Mouse (Mus musculus): ENCODE measurements around the gene Mettl3. TPM values are rescaled to one million over a fixed set of nuclear protein-coding genes. Genes with fewer than 3 reads are reported as not detected.

Gene Mettl3
- total RNA-seq, 2 experiments from 2014 or later: 16.6 to 17.1 TPM

DNA sequence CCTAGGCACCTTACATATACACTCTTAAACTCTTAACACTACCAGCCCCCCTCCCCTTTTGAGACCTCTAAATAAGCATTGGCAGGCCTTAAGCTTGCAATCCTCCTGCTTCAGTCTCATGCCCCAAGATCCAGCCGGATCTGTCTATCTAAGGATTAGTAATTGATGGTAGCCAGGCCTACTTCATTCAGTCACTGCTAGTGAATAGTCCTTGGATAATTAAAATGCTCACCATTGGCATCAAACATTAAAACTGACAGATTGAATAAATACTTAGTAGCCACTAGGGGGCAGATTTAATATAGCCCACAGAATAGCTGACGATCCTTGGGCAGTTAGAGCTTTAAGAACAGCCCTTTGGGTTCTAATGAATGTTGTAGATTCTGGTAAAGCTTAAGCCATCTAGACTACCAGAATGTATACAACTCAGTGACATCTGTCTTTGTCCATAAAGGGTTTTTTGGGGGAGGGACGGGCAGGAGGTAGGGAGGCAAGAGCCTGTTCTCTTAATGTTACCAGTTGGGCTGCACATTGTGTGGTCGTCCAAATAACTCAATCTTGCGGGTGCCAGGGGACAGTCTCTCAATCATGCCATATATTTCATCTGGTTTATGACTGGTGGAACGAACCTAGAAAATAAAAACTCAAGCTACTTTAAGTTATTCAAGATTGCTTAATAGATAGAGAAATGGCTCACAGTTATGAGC lies 9.2 kb downstream of the Mettl3 start:
- DNase-seq (ENCODE audit: low spot score): no peak

DNA sequence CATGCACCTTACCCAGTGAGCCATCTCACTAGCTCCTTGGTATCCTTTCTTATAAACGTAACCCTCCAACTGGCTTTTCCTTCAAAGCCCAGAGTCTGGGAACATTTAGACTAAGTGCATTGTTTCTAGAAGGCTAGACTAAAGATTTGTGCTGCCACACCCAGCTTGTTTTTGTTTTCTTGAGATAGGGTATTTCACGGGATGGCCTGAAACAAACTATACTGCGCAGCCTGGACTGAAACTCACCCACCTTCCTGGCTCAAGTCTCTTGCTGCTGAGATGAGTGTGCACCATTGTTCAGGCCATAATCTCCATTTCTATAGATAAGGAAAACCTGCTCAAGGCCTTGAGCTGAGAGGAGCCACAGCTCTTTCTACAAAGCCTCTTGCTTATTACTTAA lies 20.7 kb downstream of the Mettl3 start:
- DNase-seq (ENCODE audit: low spot score): no peak

DNA sequence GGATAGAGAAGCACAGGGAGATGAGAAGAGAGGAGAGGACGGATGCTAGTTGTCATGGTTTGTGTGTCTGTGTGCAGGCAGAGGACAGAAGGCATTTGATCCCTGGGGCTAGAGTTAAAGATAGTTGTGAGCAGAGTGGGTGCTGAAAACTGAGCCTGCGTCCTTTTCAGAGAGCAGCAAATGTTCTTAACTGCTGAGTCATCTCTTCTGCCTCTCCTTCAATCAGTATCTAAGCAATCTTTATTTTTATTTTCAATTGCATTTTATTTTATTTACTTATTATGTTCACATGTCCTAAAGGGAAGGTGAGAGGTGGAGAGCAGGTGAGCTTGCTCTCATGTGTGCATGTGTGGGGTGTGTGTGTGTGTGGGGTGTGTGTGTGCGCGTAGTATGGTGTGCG lies 21.3 kb downstream of the Mettl3 start:
- DNase-seq (ENCODE audit: low spot score): peak; percentile 26

DNA sequence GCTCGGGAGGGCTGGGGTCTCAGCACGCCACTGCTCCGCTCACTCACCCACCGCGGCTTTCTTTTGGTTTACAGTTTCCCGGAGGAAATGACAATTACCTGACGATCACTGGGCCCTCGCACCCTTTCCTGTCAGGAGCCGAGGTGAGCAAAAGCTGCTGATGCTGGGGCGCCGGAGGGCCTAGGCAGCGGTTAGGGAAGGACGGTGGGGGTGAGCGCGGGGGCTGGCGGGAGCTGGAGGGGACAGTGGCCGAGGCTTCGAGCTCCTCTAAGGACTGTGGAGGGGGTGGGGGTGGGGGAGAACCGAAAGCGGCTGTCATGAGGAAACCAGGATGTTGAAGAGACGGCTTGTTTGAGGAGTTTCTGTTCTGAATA lies 25.2 kb downstream of the Mettl3 start:
- DNase-seq (ENCODE audit: low spot score): no peak

DNA sequence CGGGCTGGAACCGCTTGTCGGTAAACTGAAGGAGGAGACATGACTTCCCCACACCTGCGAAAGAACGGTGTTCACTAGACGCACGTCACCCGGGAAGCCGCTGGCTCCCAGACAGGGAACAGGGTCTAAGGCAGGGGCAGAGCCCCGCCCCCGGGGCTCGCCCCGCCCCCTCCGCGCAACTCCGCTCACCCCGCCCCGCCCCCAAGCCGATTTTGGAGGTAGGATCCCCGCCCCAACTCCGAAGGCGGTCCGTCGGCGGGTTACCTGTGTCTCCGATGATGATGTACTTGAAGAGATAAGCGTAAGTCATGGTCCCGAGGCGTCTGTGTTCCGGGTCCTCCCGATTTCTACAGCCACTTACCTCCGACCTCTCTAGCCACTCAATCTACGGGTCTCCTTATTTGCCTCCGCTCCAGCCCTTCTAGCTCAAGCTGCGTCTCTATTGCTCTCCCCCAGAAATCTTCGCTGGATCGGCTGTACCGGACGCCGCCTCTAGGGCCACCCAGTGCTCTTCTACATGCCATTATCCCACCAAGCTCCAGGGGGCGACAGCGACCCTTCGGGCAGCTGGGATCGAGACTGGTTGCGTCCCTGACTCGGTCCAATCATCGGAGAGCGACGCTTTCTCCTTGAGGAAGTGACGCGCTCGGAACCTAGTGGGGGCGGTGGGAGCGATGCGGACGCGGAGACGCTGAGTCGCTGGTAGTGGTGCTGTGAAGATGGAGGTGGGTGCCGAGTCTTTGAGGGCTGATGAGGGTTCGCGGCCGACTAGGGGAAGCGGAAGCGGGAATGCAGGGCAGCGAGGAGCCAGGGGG lies 25.8 kb downstream of the Mettl3 start, which contains the start of the genes Tox4 and Rab2b:
Tox4 (plus strand) TSS at position 215 of the 815 bp plus-strand sequence.
Rab2b (minus strand) TSS at position 614 of the 815 bp plus-strand sequence.
- peak; percentile 99 for DNase-seq (ENCODE audit: low spot score)

DNA sequence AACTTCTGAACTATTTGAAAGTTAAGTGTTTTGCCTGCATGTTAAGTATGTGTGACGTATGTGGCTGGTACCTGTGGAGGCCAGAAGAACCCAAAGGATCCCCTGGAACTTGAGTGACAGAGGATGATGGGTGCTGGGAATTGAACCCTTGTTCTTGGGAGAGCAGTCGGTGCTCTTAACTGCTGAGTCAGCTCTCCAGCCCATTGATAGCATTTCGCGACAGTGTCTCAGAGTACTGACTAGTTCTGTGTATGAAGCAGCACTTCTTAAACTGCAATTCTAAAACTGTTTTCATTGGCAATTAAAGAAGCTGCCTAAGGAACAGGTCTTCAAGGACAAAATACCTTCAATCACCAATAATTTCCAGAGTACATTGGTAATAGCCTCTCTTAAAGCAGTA lies 27.7 kb downstream of the Mettl3 start:
- no peak for DNase-seq (ENCODE audit: low spot score)

DNA sequence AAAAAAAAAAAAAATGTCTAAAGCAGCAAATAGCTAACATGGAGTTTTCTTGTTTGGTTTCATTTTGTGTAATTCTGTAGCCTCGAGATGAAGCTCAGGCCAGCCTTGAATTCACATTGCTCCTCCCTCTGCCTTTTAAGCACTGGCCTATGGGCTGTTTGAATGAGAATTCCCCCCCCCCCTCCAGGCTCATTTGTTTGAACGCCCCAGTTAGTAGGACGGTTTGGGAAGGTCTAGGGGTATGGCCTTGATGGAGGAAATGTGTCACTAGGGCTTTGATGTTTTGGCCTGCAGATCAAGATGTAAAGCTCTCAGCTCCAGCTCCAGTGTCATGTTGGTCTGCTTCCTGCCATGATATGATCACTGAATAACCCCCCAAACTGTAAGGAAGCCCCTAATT lies 32.1 kb downstream of the Mettl3 start:
- no peak for DNase-seq (ENCODE audit: low spot score)

DNA sequence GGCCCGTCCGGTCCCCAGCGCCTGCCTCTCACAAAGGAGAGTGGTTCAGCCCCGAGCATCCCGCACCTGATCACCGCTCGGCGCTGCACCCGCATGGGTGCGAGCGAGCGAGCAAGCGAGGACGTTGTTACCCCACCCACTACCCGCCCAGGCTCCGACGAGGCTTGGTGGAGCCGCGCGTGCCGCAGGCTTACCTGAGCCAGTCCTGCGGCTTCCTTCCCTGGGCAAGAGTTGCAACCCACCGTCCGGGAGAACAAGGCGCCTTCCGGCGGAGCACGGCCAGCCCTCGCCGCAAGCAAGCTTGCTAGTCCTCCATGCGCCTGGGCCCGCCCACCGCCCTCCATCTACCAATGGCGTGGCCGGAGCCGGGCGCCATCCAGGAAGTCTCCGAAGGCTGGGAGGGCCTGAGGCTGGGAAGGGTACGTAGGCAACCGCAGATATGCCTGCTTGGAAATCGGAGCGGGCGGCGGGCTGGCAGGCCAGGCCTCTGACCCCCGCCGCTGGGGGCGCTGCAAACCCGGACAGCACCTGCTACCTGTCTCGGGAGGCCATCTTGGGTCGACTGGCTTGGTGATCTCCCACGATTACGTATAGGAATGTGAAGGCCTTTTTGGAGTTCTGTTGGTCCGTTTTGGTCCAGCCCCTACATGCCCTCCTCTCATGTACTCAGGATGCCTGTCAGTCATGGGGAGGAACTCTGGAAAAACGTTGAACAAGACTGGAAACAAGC lies 47.3 kb downstream of the Mettl3 start, which contains the start of gene Chd8:
Chd8 (minus strand) TSS at position 297 of the 730 bp plus-strand sequence.
- DNase-seq (ENCODE audit: low spot score): peak; percentile 98

DNA sequence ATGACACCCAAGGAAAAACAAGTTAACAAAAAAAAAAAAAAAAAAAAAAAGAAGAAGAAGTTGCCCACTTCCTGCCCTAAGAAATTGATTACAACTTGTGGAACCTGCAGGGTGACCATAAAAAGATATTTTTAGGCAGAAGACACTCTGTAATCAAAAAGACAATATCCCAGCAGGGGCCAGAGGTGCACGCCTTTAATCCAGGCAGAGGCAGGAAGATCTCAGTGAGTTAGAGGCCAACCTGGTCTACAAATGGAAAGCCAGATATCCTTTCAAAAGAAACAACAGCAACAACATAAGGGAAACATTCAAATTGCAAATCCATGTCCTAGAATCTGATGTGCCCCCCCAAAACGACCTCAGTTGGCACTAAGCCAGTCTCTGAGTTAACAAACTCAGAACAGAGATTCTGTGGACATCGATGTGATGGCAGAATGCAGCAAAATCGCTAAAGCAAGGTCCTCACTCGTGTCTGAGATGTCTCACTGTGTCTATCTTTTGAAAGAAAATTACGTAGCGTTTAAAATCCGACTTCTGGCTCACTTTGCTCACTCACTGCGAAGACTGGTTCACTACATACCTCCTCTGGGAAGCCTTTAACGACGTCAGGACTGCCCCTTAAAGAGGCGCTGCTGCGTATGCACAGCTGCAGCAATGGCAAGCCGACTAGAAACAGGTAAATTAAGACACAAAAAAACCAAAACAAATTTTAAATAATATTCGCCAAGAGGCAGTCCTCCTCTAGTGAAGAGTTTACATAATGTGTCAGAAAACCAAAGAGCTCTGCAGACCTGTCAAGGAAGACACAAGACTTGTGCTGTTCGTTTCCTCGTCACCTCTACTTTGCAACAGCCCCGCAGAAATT lies 48.4 kb downstream of the Mettl3 start:
- DNase-seq (ENCODE audit: low spot score): no peak

DNA sequence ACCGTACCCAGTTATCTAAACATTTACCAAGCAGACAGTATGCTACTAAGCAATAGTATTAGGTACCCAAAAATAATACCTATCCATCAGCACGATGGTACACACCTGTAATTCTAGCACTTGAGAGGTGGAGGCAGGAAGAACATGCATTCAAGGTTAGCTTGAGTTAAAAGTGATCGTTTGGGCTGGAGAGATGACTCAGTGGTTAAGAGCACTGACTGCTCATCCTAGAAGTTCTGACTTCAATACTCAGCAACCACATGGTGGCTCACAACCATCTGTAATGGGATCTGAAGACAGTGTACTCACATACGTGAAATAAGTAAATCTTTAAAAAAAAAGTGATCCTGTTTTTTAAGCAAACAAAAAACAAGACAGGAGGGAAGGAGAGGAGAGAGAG lies 58.8 kb downstream of the Mettl3 start:
- DNase-seq (ENCODE audit: low spot score): no peak

Other genes with a start within 250 kb of the Mettl3 start
- gene Hnrnpc, start 201.1 kb downstream of the Mettl3 start, total RNA-seq (2021): 10 to 100 TPM; 71.5 to 86.7 TPM
- gene Rpgrip1, start 194.4 kb downstream of the Mettl3 start, total RNA-seq (2021): under 1 TPM in 1 of 2 experiments, not detected in 1; 0.09 TPM
- 10 to 100 TPM; 13.0 to 14.2 TPM for gene Supt16, start 107.7 kb downstream of the Mettl3 start, total RNA-seq (2021)
- 10 to 100 TPM; 26.9 to 29.6 TPM for gene Chd8, start 47.3 kb downstream of the Mettl3 start, total RNA-seq (2021)
- 10 to 100 TPM; 48.6 to 51.3 TPM for gene Tox4, start 26.0 kb downstream of the Mettl3 start, total RNA-seq (2021)
- gene Rab2b, start 25.6 kb downstream of the Mettl3 start, total RNA-seq (2021): 1 to 10 TPM; 2.3 TPM
- under 1 TPM; 0.39 to 0.57 TPM for gene Sall2, start 23.6 kb upstream of the Mettl3 start, total RNA-seq (2021)
- not detected for gene Olfr1513, start 51.3 kb upstream of the Mettl3 start, total RNA-seq (2021)
- gene Olfr1512, start 74.0 kb upstream of the Mettl3 start, total RNA-seq (2021): not detected
- gene Olfr1511, start 92.3 kb upstream of the Mettl3 start, total RNA-seq (2021): not detected
- not detected for gene Olfr1510, start 109.2 kb upstream of the Mettl3 start, total RNA-seq (2021)
- gene Olfr1509, start 137.9 kb upstream of the Mettl3 start, total RNA-seq (2021): not detected
- gene Olfr1508, start 162.4 kb upstream of the Mettl3 start, total RNA-seq (2021): not detected
- not detected for gene Olfr1507, start 190.6 kb upstream of the Mettl3 start, total RNA-seq (2021)